Mouse (Mus musculus) testis, postnatal 10 days (tissue): ENCODE measurements around the gene Dhrs7.

ENCODE experiments used
- DNase-seq: peaks from one replicate; pipeline ENCODE4 v3.0.0; 2021; ENCODE audit warnings: low spot score

Dhrs7 gene

DNA sequence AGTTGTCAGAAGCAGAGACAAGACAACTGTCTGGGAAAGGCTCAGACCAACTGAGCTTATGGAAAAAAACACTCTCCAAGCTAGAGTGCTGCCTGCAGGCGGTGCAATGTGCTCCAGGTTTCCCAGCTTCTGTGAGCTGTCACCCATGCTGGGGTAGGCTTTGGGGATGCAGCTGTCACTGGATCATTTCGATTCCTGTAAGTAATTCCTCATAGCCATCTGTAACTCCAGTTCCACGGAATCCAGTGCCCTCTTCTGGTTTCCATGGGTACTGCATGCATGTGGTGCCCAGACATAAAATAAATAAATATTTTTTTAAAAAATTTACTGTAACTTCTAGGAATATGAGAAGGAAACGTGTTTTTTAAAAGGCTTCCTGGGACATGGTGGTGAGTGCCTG, 10.0 kb downstream of the Dhrs7 start:
- DNase-seq, result peak; percentile 79

DNA sequence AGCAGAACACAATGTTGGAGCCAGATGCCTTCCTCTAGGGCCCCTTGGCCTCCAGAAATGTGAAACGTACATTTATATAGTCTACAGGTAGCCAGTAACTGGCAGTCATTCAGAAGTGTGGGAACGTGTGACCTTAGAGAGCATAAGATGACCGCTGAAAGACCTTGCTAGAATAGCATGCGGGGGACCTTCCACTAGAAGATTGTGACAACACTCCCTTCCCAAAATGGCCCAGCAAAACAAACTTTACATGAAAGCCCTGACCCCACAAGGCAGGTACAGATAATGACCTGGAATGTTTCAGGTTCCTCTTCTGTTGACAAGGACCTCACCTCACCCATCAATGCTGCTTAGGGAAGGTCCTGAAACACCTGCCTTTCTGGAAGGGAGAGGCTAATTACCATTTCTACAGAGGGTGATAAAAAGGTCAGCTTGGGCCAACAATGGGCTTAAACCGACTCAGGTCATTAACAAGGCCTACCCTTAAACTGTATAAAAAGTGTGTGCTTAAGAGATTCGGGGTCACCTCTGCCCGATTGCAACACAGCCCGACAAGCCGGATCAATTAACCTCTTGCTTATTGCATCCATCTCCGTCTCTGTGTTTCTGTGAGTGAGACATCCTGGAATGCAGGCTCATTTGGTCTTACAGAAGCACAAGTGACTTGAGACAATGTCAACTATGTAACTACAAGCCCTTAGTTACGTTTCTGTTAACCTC, 14.9 kb downstream of the Dhrs7 start, which contains the start of gene Gm4756:
Gm4756 (minus strand) TSS at position 51 of the 720 bp plus-strand sequence.
- no peak for DNase-seq

DNA sequence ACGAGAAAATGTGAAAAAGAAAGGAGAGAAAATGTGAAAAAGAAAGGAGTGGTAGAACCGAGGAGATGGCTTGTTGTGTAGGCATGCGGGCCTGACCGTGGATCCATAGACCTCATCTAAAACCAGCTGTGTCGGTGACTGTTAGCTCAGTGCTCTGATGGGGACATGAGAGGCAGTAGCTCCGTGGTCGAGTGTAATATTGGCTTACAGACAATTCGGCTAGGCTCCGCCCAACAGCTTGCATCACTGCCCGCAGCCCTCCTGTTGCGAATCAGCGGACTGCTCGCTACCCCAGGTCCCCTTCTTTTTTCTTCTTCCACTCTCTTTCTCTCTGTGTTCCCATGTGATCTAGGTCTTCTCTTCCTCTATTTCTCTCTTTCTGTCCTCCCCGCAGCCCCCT, 15.8 kb downstream of the Dhrs7 start:
- no peak for DNase-seq

DNA sequence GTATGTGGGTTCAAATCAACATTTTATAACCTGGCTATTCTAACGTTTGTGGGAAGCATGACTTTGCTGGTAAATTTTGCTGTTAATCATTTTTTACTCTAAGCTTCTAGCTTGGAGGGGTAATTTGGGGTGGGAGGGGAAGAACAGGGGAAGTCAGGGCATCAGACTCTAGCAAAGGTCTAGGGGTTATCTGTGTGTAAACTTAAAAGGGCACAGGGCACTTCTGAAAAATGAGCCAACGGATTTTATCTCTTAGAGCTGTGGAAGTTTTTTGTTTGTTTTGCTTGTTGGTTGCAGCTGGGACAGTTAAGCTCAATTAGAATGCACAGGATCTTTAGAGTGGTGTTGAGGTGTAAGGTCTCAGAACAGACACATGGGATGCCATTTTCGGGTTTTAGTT, 26.7 kb downstream of the Dhrs7 start:
- no peak for DNase-seq

DNA sequence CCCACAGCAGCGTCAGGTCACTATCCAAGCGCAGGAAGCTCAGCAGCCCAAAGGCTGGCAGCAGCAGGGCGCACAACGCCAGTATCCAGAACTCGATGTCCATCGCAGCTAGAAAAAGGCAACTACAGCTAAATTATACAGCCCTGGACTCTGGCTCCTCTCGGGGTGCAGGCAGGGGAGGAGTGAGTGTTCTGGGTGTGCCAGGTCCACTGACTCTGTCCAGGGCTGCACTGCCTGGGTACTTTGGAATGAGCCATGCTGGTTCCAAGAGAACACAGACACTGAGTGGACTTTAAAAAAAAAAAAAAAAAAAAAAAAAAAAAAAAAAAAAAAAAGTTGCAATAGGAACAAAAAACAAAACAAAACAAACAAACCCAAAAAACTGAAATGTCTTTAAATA, 36.0 kb downstream of the Dhrs7 start:
- DNase-seq, result no peak

- no peak for DNase-seq
These were observed 41.7 kb downstream of the Dhrs7 start for GRCm38 (mm10) chr12:72622853-72623496.

- DNase-seq, result no peak
These were observed 43.3 kb downstream of the Dhrs7 start for GRCm38 (mm10) chr12:72621441-72621840.

GRCm38 (mm10) chr12:72620856-72621255, 43.9 kb downstream of the Dhrs7 start:
- DNase-seq, result no peak

DNA sequence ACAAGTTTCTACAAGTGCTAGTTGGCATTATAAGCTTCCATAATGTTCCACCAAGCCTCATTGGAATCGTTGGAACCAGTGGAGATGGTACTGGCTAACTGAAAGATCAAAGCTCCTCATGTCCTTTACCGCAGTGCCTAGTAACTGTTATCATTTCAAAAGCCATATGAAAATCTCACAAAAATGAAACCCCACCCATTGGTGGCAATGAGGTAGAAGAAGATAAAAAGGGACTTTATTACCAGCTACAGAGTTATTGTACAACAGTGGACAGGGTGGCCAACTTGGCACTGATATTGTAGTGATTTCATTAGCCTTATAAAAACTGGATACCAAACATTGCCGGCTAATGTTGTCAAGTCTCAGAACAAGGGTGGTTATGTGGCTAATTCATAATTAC, 52.7 kb downstream of the Dhrs7 start:
- no peak for DNase-seq
